ENCODE assay signal across 8 mouse cellular contexts in genomic region chr5:124539905-124540304, GRCm38 (mm10). TPM values are rescaled to one million over a fixed set of nuclear protein-coding genes. Genes with fewer than 3 reads are reported as not detected.
DNase-seq lines count a peak whose midpoint lies in the region; ATAC-seq and TF ChIP-seq lines count a peak whose summit lies in the region.

No protein-coding gene starts in this region.

- peaks cover 9 to 23% of the 10 kb centered on the region in 2 experiments for H3K4me1 ChIP-seq in heart, embryonic 14.5 days (ENCODE audit: control insufficient read depth in 2 of 2, insufficient read depth in 2 of 2, low read length in 2 of 2)
- peaks cover 12% of the 10 kb centered on the region for H3K4me1 ChIP-seq in bone marrow macrophage, adult 2 months (ENCODE audit: control insufficient read depth, insufficient read depth, low read length)
- H3K4me1 ChIP-seq in hindbrain, embryonic 13.5 days (replicated peaks), result peaks cover 23% of the 10 kb centered on the region
- H3K4me1 ChIP-seq in midbrain, embryonic 11.5 days (ENCODE audit: control insufficient read depth, insufficient read depth, low read length), result peaks cover 13% of the 10 kb centered on the region

- no peaks in the 10 kb centered on the region for H3K9me3 ChIP-seq in heart, embryonic 14.5 days (ENCODE audit: control insufficient read depth, low read length)
- no peaks in the 10 kb centered on the region for H3K9me3 ChIP-seq in hindbrain, embryonic 13.5 days
- no peaks in the 10 kb centered on the region for H3K9me3 ChIP-seq in midbrain, embryonic 11.5 days (ENCODE audit: control insufficient read depth, low read length)

- H3K4me3 ChIP-seq in heart, embryonic 14.5 days (ENCODE audit: control insufficient read depth in 1 of 2, insufficient read depth in 1 of 2, low read depth in 1 of 2, low read length in 2 of 2), result peak overlapping the region in 1 of 2 experiments; percentile 80; a peak in 2 of 4 replicates
- H3K4me3 ChIP-seq in bone marrow macrophage, adult 2 months (ENCODE audit: insufficient read depth, low read length), result no peak overlapping the region; the same call in 1 of the 2 replicates
- H3K4me3 ChIP-seq in hindbrain, embryonic 13.5 days, result peak overlapping the region; percentile 93
- H3K4me3 ChIP-seq in midbrain, embryonic 11.5 days (ENCODE audit: low read depth, low read length), result peak overlapping the region; percentile 96

- no peak for ATAC-seq in heart, embryonic 14.5 days (ENCODE audit: insufficient number of reproducible peaks, insufficient read depth, low FRiP score, low read depth)
- ATAC-seq in hindbrain, embryonic 13.5 days (ENCODE audit: low FRiP score), result no peak
- no peak for ATAC-seq in midbrain, embryonic 11.5 days (ENCODE audit: low FRiP score)

- no peak for TF ChIP-seq POLR2A in bone marrow macrophage, adult 2 months (IDR thresholded peaks at IDR 0.05; ENCODE audit: borderline replicate concordance, low read depth, low read length)

- DNase-seq in heart, postnatal 25 days (ENCODE audit: low spot score), result no peak
- no peak for DNase-seq in midbrain, embryonic 11.5 days (ENCODE audit: low spot score, missing footprints)
- no peak for DNase-seq in spleen, postnatal 36 days (ENCODE audit: low spot score in 2 of 2)
- no peak for DNase-seq in urinary bladder, postnatal 10 days (ENCODE audit: low spot score)
- DNase-seq in left cerebral cortex, adult 18-20 months (ENCODE audit: low spot score in 2 of 2), result no peak

- peak overlapping the region; percentile 56 for H3K4me2 ChIP-seq in heart, embryonic 14.5 days (ENCODE audit: low read length)
- H3K4me2 ChIP-seq in hindbrain, embryonic 13.5 days, result 0 out of 2 replicates have a peak overlapping the region, but pooled peaks have one; percentile 29
- peak overlapping the region; percentile 32; the same call in 1 of the 2 replicates for H3K4me2 ChIP-seq in midbrain, embryonic 11.5 days

- intact Hi-C loops in heart, postnatal 25 days (cut with DNase I), result loop anchor here (2.0 to 10.0 kb wide), 3 partner anchors 58 to 185 kb away; partner anchors contain the start of gene Snrnp35

- peaks cover 28% of the 10 kb centered on the region for H3K36me3 ChIP-seq in heart, embryonic 14.5 days (ENCODE audit: control insufficient read depth, insufficient read depth, low read length)
- H3K36me3 ChIP-seq in hindbrain, embryonic 13.5 days, result peaks cover 17% of the 10 kb centered on the region
- peaks cover 5% of the 10 kb centered on the region; the same call in 1 of the 2 replicates for H3K36me3 ChIP-seq in midbrain, embryonic 11.5 days (ENCODE audit: control insufficient read depth, insufficient read depth, low read length)

- TF ChIP-seq CTCF in bone marrow macrophage, adult 2 months (IDR thresholded peaks at IDR 0.05; ENCODE audit: low read depth, low read length), result no peak

- H3K9ac ChIP-seq in heart, embryonic 14.5 days (ENCODE audit: low read length), result peak overlapping the region; percentile 63; the same call in 1 of the 2 replicates
- H3K9ac ChIP-seq in hindbrain, embryonic 13.5 days, result no peak overlapping the region
- peak overlapping the region; percentile 53; the same call in 1 of the 2 replicates for H3K9ac ChIP-seq in midbrain, embryonic 11.5 days (ENCODE audit: low read length)

- WGBS in heart, embryonic 14.5 days, result 76% methylated on average over 4 of the region's 4 CpGs
- WGBS in hindbrain, embryonic 13.5 days, result 73% methylated on average over 4 of the region's 4 CpGs
- 70% methylated on average over 4 of the region's 4 CpGs for WGBS in midbrain, embryonic 11.5 days

- H3K27ac ChIP-seq in heart, embryonic 14.5 days (replicated peaks in 1 of 2; ENCODE audit: control insufficient read depth in 1 of 2, insufficient read depth in 1 of 2, low read depth in 2 of 2, low read length in 2 of 2), result no peak overlapping the region
- peak overlapping the region; percentile 60; the same call in 1 of the 2 replicates for H3K27ac ChIP-seq in bone marrow macrophage, adult 2 months (ENCODE audit: insufficient read depth, low read depth, low read length)
- no peak overlapping the region for H3K27ac ChIP-seq in hindbrain, embryonic 13.5 days
- H3K27ac ChIP-seq in midbrain, embryonic 11.5 days (ENCODE audit: low read depth, low read length), result no peak overlapping the region

- H3K27me3 ChIP-seq in heart, embryonic 14.5 days (ENCODE audit: control insufficient read depth, insufficient read depth, low read length), result no peaks in the 10 kb centered on the region
- peaks cover 5% of the 10 kb centered on the region for H3K27me3 ChIP-seq in hindbrain, embryonic 13.5 days
- no peaks in the 10 kb centered on the region for H3K27me3 ChIP-seq in midbrain, embryonic 11.5 days (ENCODE audit: control insufficient read depth, insufficient read depth, low read length)

RNA-seq across cellular contexts. Expression of gene Tmed2, which starts 0.6 kb away (rescaled TPM):
- polyA plus RNA-seq in heart, embryonic 14.5 days (2014; fragmentation: Nextera tagmentation; extraction: Ambion mirVana), result 437 and 446 TPM in 2 replicates
- total RNA-seq in heart, postnatal 25 days (2021), result 100 to 1,000 TPM; 165 to 178 TPM
- polyA plus RNA-seq in bone marrow macrophage, adult 2 months (2012; ENCODE audit: insufficient read depth, insufficient read length, missing spikeins), result 339 and 358 TPM in 2 replicates
- polyA plus RNA-seq in hindbrain, embryonic 13.5 days (2015; fragmentation: Nextera tagmentation; extraction: Ambion mirVana), result 360 and 367 TPM in 2 replicates
- polyA plus RNA-seq in midbrain, embryonic 11.5 days (2014; fragmentation: Nextera tagmentation; extraction: Ambion mirVana), result 490 and 523 TPM in 2 replicates
- 100 to 1,000 TPM; 103 to 122 TPM for total RNA-seq in left cerebral cortex, adult 18-20 months (2021)

RNA-seq across cellular contexts. Expression of gene Rilpl1, which starts 8.7 kb away (rescaled TPM):
- 27.2 and 28.3 TPM in 2 replicates for polyA plus RNA-seq in heart, embryonic 14.5 days (2014; fragmentation: Nextera tagmentation; extraction: Ambion mirVana)
- total RNA-seq in heart, postnatal 25 days (2021), result 100 to 1,000 TPM; 191 to 222 TPM
- 2.4 and 2.8 TPM in 2 replicates for polyA plus RNA-seq in bone marrow macrophage, adult 2 months (2012; ENCODE audit: insufficient read depth, insufficient read length, missing spikeins)
- 11.5 and 12.1 TPM in 2 replicates for polyA plus RNA-seq in hindbrain, embryonic 13.5 days (2015; fragmentation: Nextera tagmentation; extraction: Ambion mirVana)
- polyA plus RNA-seq in midbrain, embryonic 11.5 days (2014; fragmentation: Nextera tagmentation; extraction: Ambion mirVana), result 17.7 and 21.7 TPM in 2 replicates
- total RNA-seq in left cerebral cortex, adult 18-20 months (2021), result 10 to 100 TPM; 85.1 to 93.3 TPM

RNA-seq across cellular contexts. Expression of gene Ddx55, which starts 12.8 kb away (rescaled TPM):
- polyA plus RNA-seq in heart, embryonic 14.5 days (2014; fragmentation: Nextera tagmentation; extraction: Ambion mirVana), result 6.5 and 8.3 TPM in 2 replicates
- total RNA-seq in heart, postnatal 25 days (2021), result 1 to 10 TPM; 5.4 to 6.0 TPM
- 9.2 and 11.8 TPM in 2 replicates for polyA plus RNA-seq in bone marrow macrophage, adult 2 months (2012; ENCODE audit: insufficient read depth, insufficient read length, missing spikeins)
- 26.4 and 27.5 TPM in 2 replicates for polyA plus RNA-seq in hindbrain, embryonic 13.5 days (2015; fragmentation: Nextera tagmentation; extraction: Ambion mirVana)
- polyA plus RNA-seq in midbrain, embryonic 11.5 days (2014; fragmentation: Nextera tagmentation; extraction: Ambion mirVana), result 13.2 and 15.0 TPM in 2 replicates
- total RNA-seq in left cerebral cortex, adult 18-20 months (2021), result 10 to 100 TPM; 22.6 to 25.9 TPM

RNA-seq across cellular contexts. Expression of gene Eif2b1, which starts 39.0 kb away (rescaled TPM):
- 57.6 and 60.4 TPM in 2 replicates for polyA plus RNA-seq in heart, embryonic 14.5 days (2014; fragmentation: Nextera tagmentation; extraction: Ambion mirVana)
- 10 to 100 TPM; 27.8 to 33.3 TPM for total RNA-seq in heart, postnatal 25 days (2021)
- polyA plus RNA-seq in bone marrow macrophage, adult 2 months (2012; ENCODE audit: insufficient read depth, insufficient read length, missing spikeins), result 17.9 and 19.1 TPM in 2 replicates
- 65.7 and 72.0 TPM in 2 replicates for polyA plus RNA-seq in hindbrain, embryonic 13.5 days (2015; fragmentation: Nextera tagmentation; extraction: Ambion mirVana)
- 84.6 and 87.3 TPM in 2 replicates for polyA plus RNA-seq in midbrain, embryonic 11.5 days (2014; fragmentation: Nextera tagmentation; extraction: Ambion mirVana)
- total RNA-seq in left cerebral cortex, adult 18-20 months (2021), result 10 to 100 TPM; 30.6 to 31.3 TPM

RNA-seq across cellular contexts. Expression of gene Gtf2h3, which starts 39.0 kb away (rescaled TPM):
- 33.5 and 34.1 TPM in 2 replicates for polyA plus RNA-seq in heart, embryonic 14.5 days (2014; fragmentation: Nextera tagmentation; extraction: Ambion mirVana)
- total RNA-seq in heart, postnatal 25 days (2021), result 10 to 100 TPM; 19.8 to 22.6 TPM
- polyA plus RNA-seq in bone marrow macrophage, adult 2 months (2012; ENCODE audit: insufficient read depth, insufficient read length, missing spikeins), result 9.6 and 10.1 TPM in 2 replicates
- polyA plus RNA-seq in hindbrain, embryonic 13.5 days (2015; fragmentation: Nextera tagmentation; extraction: Ambion mirVana), result 50.3 TPM in 2 replicates
- 73.0 and 85.9 TPM in 2 replicates for polyA plus RNA-seq in midbrain, embryonic 11.5 days (2014; fragmentation: Nextera tagmentation; extraction: Ambion mirVana)
- total RNA-seq in left cerebral cortex, adult 18-20 months (2021), result 10 to 100 TPM; 25.0 to 29.6 TPM
